Mouse (Mus musculus): Measurements from ENCODE around the gene Nr1h4. TPM values are rescaled to one million over a fixed set of nuclear protein-coding genes. Genes with fewer than 3 reads are reported as not detected.

Nr1h4 gene
- polyA plus RNA-seq, 1 experiment from 2014 or later, result 0.15 TPM

DNA sequence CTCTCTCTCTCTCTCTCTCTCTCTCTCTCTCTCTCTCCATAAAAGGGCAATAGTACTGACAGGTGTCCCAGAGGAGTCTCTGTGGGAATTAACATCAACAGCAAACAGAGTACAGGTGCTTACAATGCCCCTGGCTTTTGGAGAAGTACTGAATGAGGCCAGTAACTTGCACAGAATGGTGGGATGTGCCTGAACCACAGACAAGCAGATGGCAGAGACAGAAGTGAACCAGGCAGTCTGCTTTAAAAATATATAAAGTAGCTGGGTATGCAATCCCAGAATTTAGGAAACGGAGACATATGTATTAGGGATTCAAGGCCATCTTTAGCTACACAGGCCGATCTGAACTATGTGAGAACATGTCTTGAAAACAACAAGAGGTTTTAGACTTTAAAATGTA lies 22.8 kb downstream of the Nr1h4 start:
- H3K9me3 ChIP-seq (ENCODE audit: control insufficient read depth, low read length), result no peaks in the 10 kb centered on the region
- H3K27me3 ChIP-seq (replicated peaks; ENCODE audit: control insufficient read depth, insufficient read depth, low read length), result no peaks in the 10 kb centered on the region
- H3K9ac ChIP-seq (ENCODE audit: low read depth, low read length), result no peak overlapping the region
- H3K4me1 ChIP-seq (ENCODE audit: control insufficient read depth, insufficient read depth, low read depth, low read length), result no peaks in the 10 kb centered on the region
- no peaks in the 10 kb centered on the region for H3K36me3 ChIP-seq (ENCODE audit: control insufficient read depth, insufficient read depth, low read length)
- no peak for ATAC-seq
- H3K27ac ChIP-seq (ENCODE audit: low read depth, low read length), result no peak overlapping the region
- H3K4me3 ChIP-seq (ENCODE audit: low read length), result no peak overlapping the region
- WGBS, result 90% methylated on average over 2 of the region's 2 CpGs
- H3K4me2 ChIP-seq (ENCODE audit: low read length), result no peak overlapping the region

- Histone ChIP-seq H3K4me1 (ENCODE audit: control insufficient read depth, insufficient read depth, low read depth, low read length) (no peaks in the 10 kb centered on the region), H3K9ac (ENCODE audit: low read depth, low read length) (no peak overlapping the region), H3K9me3 (ENCODE audit: control insufficient read depth, low read length) (no peaks in the 10 kb centered on the region), H3K4me2 (ENCODE audit: low read length) (no peak overlapping the region), H3K27me3 (replicated peaks; ENCODE audit: control insufficient read depth, insufficient read depth, low read length) (no peaks in the 10 kb centered on the region), H3K4me3 (ENCODE audit: low read length) (no peak overlapping the region), H3K36me3 (ENCODE audit: control insufficient read depth, insufficient read depth, low read length) (no peaks in the 10 kb centered on the region), H3K27ac (ENCODE audit: low read depth, low read length) (no peak overlapping the region)
- no peak for ATAC-seq
- 87% methylated on average over 2 of the region's 2 CpGs for WGBS
Measured at GRCm38 (mm10) chr10:89508567-89508966, 24.8 kb downstream of the Nr1h4 start.

DNA sequence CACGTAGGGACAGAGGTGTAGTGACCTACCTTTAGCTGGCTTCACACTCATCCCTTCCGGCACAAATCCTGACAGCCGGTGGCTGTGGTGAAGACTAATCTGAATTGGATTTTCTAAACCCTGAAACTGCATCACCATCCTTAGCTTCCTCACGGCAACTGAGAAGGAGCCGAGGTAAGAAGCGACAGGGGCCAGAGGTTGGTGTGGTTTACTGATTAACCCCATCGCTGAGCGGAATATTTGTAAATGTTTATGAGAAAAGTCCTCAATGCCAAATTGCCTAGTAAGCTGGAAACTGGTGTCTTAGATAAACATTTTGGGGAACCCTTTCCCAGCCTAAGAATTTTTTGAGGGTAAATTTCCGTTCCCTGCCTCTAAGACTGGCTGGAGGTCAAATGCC lies 26.9 kb downstream of the Nr1h4 start:
- WGBS, result 93% methylated on average over 9 of the region's 9 CpGs
- Histone ChIP-seq H3K4me3 (ENCODE audit: low read length) (no peak overlapping the region), H3K27me3 (replicated peaks; ENCODE audit: control insufficient read depth, insufficient read depth, low read length) (no peaks in the 10 kb centered on the region), H3K4me1 (ENCODE audit: control insufficient read depth, insufficient read depth, low read depth, low read length) (no peaks in the 10 kb centered on the region), H3K9me3 (ENCODE audit: control insufficient read depth, low read length) (no peaks in the 10 kb centered on the region), H3K9ac (ENCODE audit: low read depth, low read length) (no peak overlapping the region), H3K27ac (ENCODE audit: low read depth, low read length) (no peak overlapping the region), H3K4me2 (ENCODE audit: low read length) (no peak overlapping the region), H3K36me3 (ENCODE audit: control insufficient read depth, insufficient read depth, low read length) (no peaks in the 10 kb centered on the region)
- no peak for ATAC-seq

GRCm38 (mm10) chr10:89505592-89505955 lies 27.8 kb downstream of the Nr1h4 start:
- Histone ChIP-seq H3K4me1 (ENCODE audit: control insufficient read depth, insufficient read depth, low read depth, low read length) (no peaks in the 10 kb centered on the region), H3K9me3 (ENCODE audit: control insufficient read depth, low read length) (no peaks in the 10 kb centered on the region), H3K27ac (ENCODE audit: low read depth, low read length) (no peak overlapping the region), H3K36me3 (ENCODE audit: control insufficient read depth, insufficient read depth, low read length) (no peaks in the 10 kb centered on the region), H3K4me2 (ENCODE audit: low read length) (no peak overlapping the region), H3K27me3 (replicated peaks; ENCODE audit: control insufficient read depth, insufficient read depth, low read length) (no peaks in the 10 kb centered on the region), H3K9ac (ENCODE audit: low read depth, low read length) (no peak overlapping the region), H3K4me3 (ENCODE audit: low read length) (no peak overlapping the region)
- no peak for ATAC-seq
- WGBS, result 65% methylated on average over 5 of the region's 5 CpGs

GRCm38 (mm10) chr10:89504952-89505591 lies 28.3 kb downstream of the Nr1h4 start:
- Histone ChIP-seq H3K9me3 (ENCODE audit: control insufficient read depth, low read length) (no peaks in the 10 kb centered on the region), H3K9ac (ENCODE audit: low read depth, low read length) (no peak overlapping the region), H3K27me3 (replicated peaks; ENCODE audit: control insufficient read depth, insufficient read depth, low read length) (no peaks in the 10 kb centered on the region), H3K4me3 (ENCODE audit: low read length) (no peak overlapping the region), H3K36me3 (ENCODE audit: control insufficient read depth, insufficient read depth, low read length) (no peaks in the 10 kb centered on the region), H3K4me2 (ENCODE audit: low read length) (no peak overlapping the region), H3K4me1 (ENCODE audit: control insufficient read depth, insufficient read depth, low read depth, low read length) (no peaks in the 10 kb centered on the region), H3K27ac (ENCODE audit: low read depth, low read length) (no peak overlapping the region)
- ATAC-seq, result no peak
- 85% methylated on average over 10 of the region's 10 CpGs for WGBS

- Histone ChIP-seq H3K36me3 (ENCODE audit: control insufficient read depth, insufficient read depth, low read length) (no peaks in the 10 kb centered on the region), H3K9me3 (ENCODE audit: control insufficient read depth, low read length) (no peaks in the 10 kb centered on the region), H3K4me3 (ENCODE audit: low read length) (no peak overlapping the region), H3K9ac (ENCODE audit: low read depth, low read length) (no peak overlapping the region), H3K27ac (ENCODE audit: low read depth, low read length) (no peak overlapping the region), H3K4me2 (ENCODE audit: low read length) (no peak overlapping the region), H3K4me1 (ENCODE audit: control insufficient read depth, insufficient read depth, low read depth, low read length) (no peaks in the 10 kb centered on the region), H3K27me3 (replicated peaks; ENCODE audit: control insufficient read depth, insufficient read depth, low read length) (no peaks in the 10 kb centered on the region)
- ATAC-seq, result no peak
- WGBS, result 61% methylated on average over 5 of the region's 5 CpGs
Measured at GRCm38 (mm10) chr10:89502986-89503560, 30.3 kb downstream of the Nr1h4 start.

DNA sequence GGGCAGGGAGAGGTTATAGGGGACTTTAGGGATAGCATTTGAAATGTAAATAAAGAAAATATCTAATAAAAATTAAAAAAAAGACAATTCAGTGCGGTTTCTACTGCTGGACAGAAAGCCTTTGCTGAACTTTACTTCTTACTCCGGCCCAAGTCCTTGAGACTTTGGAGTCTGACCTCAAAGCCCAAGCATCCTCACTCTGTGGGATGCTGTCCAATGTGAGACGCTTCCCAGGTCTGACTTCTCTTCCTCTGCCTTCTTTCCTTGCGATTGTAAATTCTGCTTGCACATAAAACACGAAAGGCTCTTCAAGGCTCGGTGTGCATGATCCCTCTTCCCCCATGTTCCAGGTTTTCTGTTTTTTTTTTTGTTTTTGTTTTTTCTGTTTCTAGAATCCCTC lies 31.5 kb downstream of the Nr1h4 start:
- no peaks in the 10 kb centered on the region for H3K4me1 ChIP-seq (ENCODE audit: control insufficient read depth, insufficient read depth, low read depth, low read length)
- H3K36me3 ChIP-seq (ENCODE audit: control insufficient read depth, insufficient read depth, low read length), result no peaks in the 10 kb centered on the region
- H3K4me3 ChIP-seq (ENCODE audit: low read length), result no peak overlapping the region
- no peaks in the 10 kb centered on the region for H3K9me3 ChIP-seq (ENCODE audit: control insufficient read depth, low read length)
- H3K27me3 ChIP-seq (replicated peaks; ENCODE audit: control insufficient read depth, insufficient read depth, low read length), result no peaks in the 10 kb centered on the region
- H3K27ac ChIP-seq (ENCODE audit: low read depth, low read length), result no peak overlapping the region
- H3K4me2 ChIP-seq (ENCODE audit: low read length), result no peak overlapping the region
- H3K9ac ChIP-seq (ENCODE audit: low read depth, low read length), result no peak overlapping the region
- no peak for ATAC-seq
- WGBS, result 91% methylated on average over 6 of the region's 6 CpGs

- Histone ChIP-seq H3K27ac (ENCODE audit: low read depth, low read length) (no peak overlapping the region), H3K27me3 (replicated peaks; ENCODE audit: control insufficient read depth, insufficient read depth, low read length) (no peaks in the 10 kb centered on the region), H3K9me3 (ENCODE audit: control insufficient read depth, low read length) (no peaks in the 10 kb centered on the region), H3K4me2 (ENCODE audit: low read length) (no peak overlapping the region), H3K4me1 (ENCODE audit: control insufficient read depth, insufficient read depth, low read depth, low read length) (no peaks in the 10 kb centered on the region), H3K36me3 (ENCODE audit: control insufficient read depth, insufficient read depth, low read length) (no peaks in the 10 kb centered on the region), H3K4me3 (ENCODE audit: low read length) (no peak overlapping the region), H3K9ac (ENCODE audit: low read depth, low read length) (no peak overlapping the region)
- 75% methylated on average over 7 of the region's 7 CpGs for WGBS
- no peak for ATAC-seq
Measured at GRCm38 (mm10) chr10:89495537-89495936, 37.8 kb downstream of the Nr1h4 start.

- H3K4me2 ChIP-seq (ENCODE audit: low read length), result no peak overlapping the region
- WGBS, result 19% methylated on average over 3 of the region's 3 CpGs
- H3K4me1 ChIP-seq (ENCODE audit: control insufficient read depth, insufficient read depth, low read depth, low read length), result no peaks in the 10 kb centered on the region
- no peaks in the 10 kb centered on the region for H3K27me3 ChIP-seq (replicated peaks; ENCODE audit: control insufficient read depth, insufficient read depth, low read length)
- no peaks in the 10 kb centered on the region for H3K36me3 ChIP-seq (ENCODE audit: control insufficient read depth, insufficient read depth, low read length)
- H3K27ac ChIP-seq (ENCODE audit: low read depth, low read length), result no peak overlapping the region
- H3K9ac ChIP-seq (ENCODE audit: low read depth, low read length), result no peak overlapping the region
- ATAC-seq, result no peak
- H3K4me3 ChIP-seq (ENCODE audit: low read length), result no peak overlapping the region
- H3K9me3 ChIP-seq (ENCODE audit: control insufficient read depth, low read length), result no peaks in the 10 kb centered on the region
Measured at GRCm38 (mm10) chr10:89491321-89491720, 42.1 kb downstream of the Nr1h4 start.

All from hindbrain, embryonic 16.5 days (tissue).